Mouse (Mus musculus) embryonic fibroblast, embryonic 13.5 days (primary cell): ENCODE measurements around the gene Mgmt.

ENCODE experiments used
- CTCF ChIP-seq: IDR thresholded peaks from 2 replicates; pipeline ENCODE4 v1.5.1; 2011; ENCODE audit warnings: mild to moderate bottlenecking, control low read depth, low read length, moderate library complexity, borderline replicate concordance; ENCODE audit not compliant: insufficient read depth
- POLR2A ChIP-seq: IDR thresholded peaks from 2 replicates; pipeline ENCODE4 v1.6.1; 2011; ENCODE audit warnings: low read depth, mild to moderate bottlenecking, control low read depth, low read length, moderate library complexity

DNA sequence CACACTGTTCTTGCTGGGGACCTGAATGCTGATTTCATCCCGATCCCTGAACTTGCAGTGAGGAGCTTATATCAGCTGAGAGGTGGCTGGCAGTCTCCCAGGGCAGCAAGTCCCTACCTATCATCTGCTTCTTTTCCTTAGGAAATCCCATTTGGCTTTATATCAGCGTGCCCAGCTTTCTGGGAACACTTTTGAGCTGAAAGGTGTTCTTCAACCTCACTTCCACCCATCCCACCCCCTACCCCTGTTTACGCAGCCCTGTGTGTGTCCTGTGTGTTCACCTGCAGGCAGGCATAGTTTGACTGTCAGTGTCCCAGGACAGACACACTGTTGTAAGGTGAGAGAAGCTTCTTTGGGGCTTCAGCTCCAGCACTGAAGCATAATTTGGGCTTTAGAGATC lies 119.0 kb downstream of the Mgmt start:
- TF ChIP-seq CTCF (no peak), POLR2A (no peak)
